Comparison of ENCODE assay signal across 8 mouse cellular contexts in genomic region chr8:61591446-61591845, GRCm38 (mm10).
DNase-seq lines count a peak whose midpoint lies in the region; ATAC-seq lines count a peak whose summit lies in the region.

No protein-coding gene starts in this region.

- H3K36me3 ChIP-seq in neural tube, embryonic 11.5 days (ENCODE audit: control insufficient read depth, insufficient read depth, low read length), result no peaks in the 10 kb centered on the region

- H3K4me1 ChIP-seq in neural tube, embryonic 11.5 days (ENCODE audit: control insufficient read depth, insufficient read depth, low read length), result peaks cover 6% of the 10 kb centered on the region

- peak overlapping the region; percentile 81 for H3K4me2 ChIP-seq in neural tube, embryonic 11.5 days (ENCODE audit: low read depth)

- no peak overlapping the region for H3K27ac ChIP-seq in neural tube, embryonic 11.5 days (ENCODE audit: low read depth, low read length)

- no peak overlapping the region for H3K9ac ChIP-seq in neural tube, embryonic 11.5 days (ENCODE audit: low read length)

- peak; percentile 40 for ATAC-seq in neural tube, embryonic 11.5 days (ENCODE audit: insufficient read depth, low FRiP score, low TSS enrichment)

- H3K4me3 ChIP-seq in neural tube, embryonic 11.5 days (ENCODE audit: low read depth, low read length), result peak overlapping the region; percentile 62

- 3% methylated on average over 8 of the region's 8 CpGs for WGBS in neural tube, embryonic 11.5 days

- DNase-seq in cerebellum, adult 8-10 months, result peak; percentile 3
- no peak for DNase-seq in cerebellum, postnatal 36 days
- peak; percentile 39 for DNase-seq in retina, embryonic 14.5 days (ENCODE audit: low spot score)
- no peak for DNase-seq in retina, postnatal 1 day
- peak; percentile 44 for DNase-seq in kidney, postnatal 10 days
- DNase-seq in neural tube, embryonic 11.5 days (ENCODE audit: low spot score), result peak; percentile 35
- no peak for DNase-seq in right cerebral cortex, postnatal 25 days
- no peak for DNase-seq in left cerebral cortex, postnatal 25 days (ENCODE audit: low spot score in 2 of 2)

- no peaks in the 10 kb centered on the region for H3K27me3 ChIP-seq in neural tube, embryonic 11.5 days (ENCODE audit: control insufficient read depth, insufficient read depth, low read length)

- intact Hi-C loops in left cerebral cortex, postnatal 25 days (cut with DNase I), result no loop called here

- no peaks in the 10 kb centered on the region for H3K9me3 ChIP-seq in neural tube, embryonic 11.5 days (ENCODE audit: control insufficient read depth, low read length)

Comparison
In these comparisons a context has a peak if more than half of its experiments do, and no peak if none do; other contexts are left out.
1. DNase-seq: peak in cerebellum, adult 8-10 months (single experiment), retina, embryonic 14.5 days (single experiment), kidney, postnatal 10 days (single experiment) and neural tube, embryonic 11.5 days (single experiment); none in cerebellum, postnatal 36 days (0 of 2), retina, postnatal 1 day (single experiment), right cerebral cortex, postnatal 25 days (single experiment) and left cerebral cortex, postnatal 25 days (0 of 2).